Mouse (Mus musculus): Measurements from ENCODE around the gene Cep162. TPM values are rescaled to one million over a fixed set of nuclear protein-coding genes. Genes with fewer than 3 reads are reported as not detected.

Cep162 gene
- polyA plus RNA-seq (2014; fragmentation: Nextera tagmentation; extraction: Ambion mirVana) = 14.0 and 17.5 TPM in 2 replicates

DNA sequence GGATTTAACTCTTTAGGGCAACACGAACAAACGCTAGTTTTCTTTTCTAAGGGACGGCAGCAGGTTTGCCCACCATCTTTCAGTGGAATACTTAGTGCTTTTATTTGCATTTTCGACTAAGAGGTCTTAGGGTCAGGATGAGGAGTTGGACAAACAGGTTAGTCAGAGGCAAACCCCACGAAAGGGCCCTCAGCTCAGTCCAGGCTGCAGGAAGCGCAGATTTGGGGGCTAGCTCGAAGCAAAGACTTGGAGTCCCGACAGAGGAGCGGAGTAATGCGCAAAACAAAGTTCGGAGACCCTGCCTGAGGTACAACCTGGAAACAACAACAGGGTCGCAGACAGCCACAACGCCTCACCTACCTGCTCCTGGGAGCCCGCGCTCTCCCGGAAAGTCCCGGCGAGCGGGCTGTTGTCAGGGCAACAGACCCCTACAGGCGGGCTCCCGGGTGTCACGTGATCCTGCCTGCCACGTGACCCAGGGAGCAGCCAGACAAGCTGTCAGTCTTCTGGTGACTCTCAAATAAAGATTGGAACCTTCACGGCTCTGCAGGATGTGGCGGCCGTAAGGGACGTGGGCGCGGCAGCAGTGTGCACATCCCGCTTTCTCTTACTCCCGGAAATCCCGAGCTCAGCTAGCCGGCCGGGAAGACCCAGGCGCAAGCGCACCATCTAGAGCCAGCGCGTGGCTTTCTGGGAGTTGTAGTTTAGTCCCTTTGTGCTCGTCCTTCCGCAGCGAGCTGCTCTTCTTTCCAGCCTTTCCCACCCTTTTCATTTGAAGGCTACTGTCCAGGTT lies at the start of gene Cep162:
TSS of gene Cep162 (minus strand) at position 634 of the 793 bp plus-strand sequence.
- no peaks in the 10 kb centered on the region for H3K9me3 ChIP-seq (ENCODE audit: control insufficient read depth, low read length)
- H3K4me3 ChIP-seq (ENCODE audit: low read depth, low read length) = peak within 1 kb of the TSS; percentile 55
- no peaks in the 10 kb centered on the region for H3K36me3 ChIP-seq (ENCODE audit: control insufficient read depth, insufficient read depth, low read length)
- ATAC-seq (replicated peaks; ENCODE audit: low FRiP score) (peak; percentile 98), DNase-seq (ENCODE audit: low spot score) (peak; percentile 90)
- peak within 1 kb of the TSS; percentile 62 for H3K4me2 ChIP-seq (ENCODE audit: low read depth, low read length, severe bottlenecking)
- H3K9ac ChIP-seq (ENCODE audit: low read length) = peak within 1 kb of the TSS; percentile 65
- peak within 1 kb of the TSS; percentile 87 for H3K27ac ChIP-seq (ENCODE audit: low read depth, low read length)
- 0 out of 2 replicates have a peak, but pooled peaks cover 2% of the 10 kb centered on the region for H3K4me1 ChIP-seq (replicated peaks; ENCODE audit: control insufficient read depth, insufficient read depth, low read length)
- no peaks in the 10 kb centered on the region for H3K27me3 ChIP-seq (ENCODE audit: control insufficient read depth, insufficient read depth, low read length)
- WGBS = 1% methylated on average over 41 of the region's 41 CpGs

GRCm38 (mm10) chr9:87303196-87303595 lies 47.9 kb upstream of the Cep162 start:
- Histone ChIP-seq H3K9ac (ENCODE audit: low read length) (no peak overlapping the region), H3K9me3 (ENCODE audit: control insufficient read depth, low read length) (no peaks in the 10 kb centered on the region), H3K27me3 (ENCODE audit: control insufficient read depth, insufficient read depth, low read length) (no peaks in the 10 kb centered on the region), H3K36me3 (ENCODE audit: control insufficient read depth, insufficient read depth, low read length) (no peaks in the 10 kb centered on the region), H3K27ac (ENCODE audit: low read depth, low read length) (no peak overlapping the region), H3K4me3 (ENCODE audit: low read depth, low read length) (no peak overlapping the region), H3K4me2 (ENCODE audit: low read depth, low read length, severe bottlenecking) (no peak overlapping the region), H3K4me1 (replicated peaks; ENCODE audit: control insufficient read depth, insufficient read depth, low read length) (no peaks in the 10 kb centered on the region)
- DNase-seq (ENCODE audit: low spot score) (no peak), ATAC-seq (replicated peaks; ENCODE audit: low FRiP score) (no peak)

GRCm38 (mm10) chr9:87298900-87299299 lies 43.6 kb upstream of the Cep162 start:
- H3K4me3 ChIP-seq (ENCODE audit: low read depth, low read length) = no peak overlapping the region
- DNase-seq (ENCODE audit: low spot score) = no peak
- H3K27ac ChIP-seq (ENCODE audit: low read depth, low read length) = no peak overlapping the region
- no peak for ATAC-seq (replicated peaks; ENCODE audit: low FRiP score)
- H3K9me3 ChIP-seq (ENCODE audit: control insufficient read depth, low read length) = no peaks in the 10 kb centered on the region
- no peaks in the 10 kb centered on the region for H3K27me3 ChIP-seq (ENCODE audit: control insufficient read depth, insufficient read depth, low read length)
- H3K9ac ChIP-seq (ENCODE audit: low read length) = no peak overlapping the region
- no peaks in the 10 kb centered on the region for H3K4me1 ChIP-seq (replicated peaks; ENCODE audit: control insufficient read depth, insufficient read depth, low read length)
- 73% methylated on average over 12 of the region's 12 CpGs for WGBS
- H3K4me2 ChIP-seq (ENCODE audit: low read depth, low read length, severe bottlenecking) = no peak overlapping the region
- H3K36me3 ChIP-seq (ENCODE audit: control insufficient read depth, insufficient read depth, low read length) = no peaks in the 10 kb centered on the region

- no peak for DNase-seq (ENCODE audit: low spot score)
- WGBS = 80% methylated on average over 1 of the region's 1 CpGs
- no peak overlapping the region for H3K4me2 ChIP-seq (ENCODE audit: low read depth, low read length, severe bottlenecking)
- no peak for ATAC-seq (replicated peaks; ENCODE audit: low FRiP score)
- H3K36me3 ChIP-seq (ENCODE audit: control insufficient read depth, insufficient read depth, low read length) = no peaks in the 10 kb centered on the region
- no peak overlapping the region for H3K9ac ChIP-seq (ENCODE audit: low read length)
- no peaks in the 10 kb centered on the region for H3K9me3 ChIP-seq (ENCODE audit: control insufficient read depth, low read length)
- no peaks in the 10 kb centered on the region for H3K4me1 ChIP-seq (replicated peaks; ENCODE audit: control insufficient read depth, insufficient read depth, low read length)
- no peak overlapping the region for H3K27ac ChIP-seq (ENCODE audit: low read depth, low read length)
- H3K27me3 ChIP-seq (ENCODE audit: control insufficient read depth, insufficient read depth, low read length) = no peaks in the 10 kb centered on the region
- no peak overlapping the region for H3K4me3 ChIP-seq (ENCODE audit: low read depth, low read length)
Measured at GRCm38 (mm10) chr9:87297522-87297921, 42.2 kb upstream of the Cep162 start.

GRCm38 (mm10) chr9:87255696-87256030 lies 327 bp upstream of the Cep162 start:
- peak; percentile 67 for ATAC-seq (replicated peaks; ENCODE audit: low FRiP score)
- WGBS = 16% methylated on average over 6 of the region's 6 CpGs

GRCm38 (mm10) chr9:87248118-87248517 lies 7.2 kb downstream of the Cep162 start:
- WGBS = 67% methylated on average over 3 of the region's 3 CpGs
- H3K4me3 ChIP-seq (ENCODE audit: low read depth, low read length) = no peak overlapping the region
- ATAC-seq (replicated peaks; ENCODE audit: low FRiP score) (no peak), DNase-seq (ENCODE audit: low spot score) (no peak)
- no peak overlapping the region for H3K4me2 ChIP-seq (ENCODE audit: low read depth, low read length, severe bottlenecking)
- H3K9ac ChIP-seq (ENCODE audit: low read length) = no peak overlapping the region
- H3K4me1 ChIP-seq (replicated peaks; ENCODE audit: control insufficient read depth, insufficient read depth, low read length) = no peaks in the 10 kb centered on the region
- no peaks in the 10 kb centered on the region for H3K9me3 ChIP-seq (ENCODE audit: control insufficient read depth, low read length)
- no peaks in the 10 kb centered on the region for H3K36me3 ChIP-seq (ENCODE audit: control insufficient read depth, insufficient read depth, low read length)
- no peak overlapping the region for H3K27ac ChIP-seq (ENCODE audit: low read depth, low read length)
- no peaks in the 10 kb centered on the region for H3K27me3 ChIP-seq (ENCODE audit: control insufficient read depth, insufficient read depth, low read length)

More at GRCm38 (mm10) chr9:87255696-87256030, 327 bp upstream of the Cep162 start:
- no peaks in the 10 kb centered on the region for H3K9me3 ChIP-seq (ENCODE audit: control insufficient read depth, low read length)
- H3K27me3 ChIP-seq (ENCODE audit: control insufficient read depth, insufficient read depth, low read length) = no peaks in the 10 kb centered on the region
- H3K27ac ChIP-seq (ENCODE audit: low read depth, low read length) = peak overlapping the region; percentile 87; the same call in 1 of the 2 replicates
- 0 out of 2 replicates have a peak, but pooled peaks cover 2% of the 10 kb centered on the region for H3K4me1 ChIP-seq (replicated peaks; ENCODE audit: control insufficient read depth, insufficient read depth, low read length)
- DNase-seq (ENCODE audit: low spot score) = no peak
- H3K4me2 ChIP-seq (ENCODE audit: low read depth, low read length, severe bottlenecking) = peak overlapping the region; percentile 62
- H3K36me3 ChIP-seq (ENCODE audit: control insufficient read depth, insufficient read depth, low read length) = no peaks in the 10 kb centered on the region
- peak overlapping the region; percentile 65 for H3K9ac ChIP-seq (ENCODE audit: low read length)
- H3K4me3 ChIP-seq (ENCODE audit: low read depth, low read length) = peak overlapping the region; percentile 55

- Histone ChIP-seq H3K4me3 (ENCODE audit: low read depth, low read length) (no peak overlapping the region), H3K27ac (ENCODE audit: low read depth, low read length) (no peak overlapping the region), H3K9me3 (ENCODE audit: control insufficient read depth, low read length) (no peaks in the 10 kb centered on the region), H3K4me1 (replicated peaks; ENCODE audit: control insufficient read depth, insufficient read depth, low read length) (no peaks in the 10 kb centered on the region), H3K27me3 (ENCODE audit: control insufficient read depth, insufficient read depth, low read length) (no peaks in the 10 kb centered on the region), H3K36me3 (ENCODE audit: control insufficient read depth, insufficient read depth, low read length) (no peaks in the 10 kb centered on the region), H3K4me2 (ENCODE audit: low read depth, low read length, severe bottlenecking) (no peak overlapping the region), H3K9ac (ENCODE audit: low read length) (no peak overlapping the region)
- DNase-seq (ENCODE audit: low spot score) = no peak
- 79% methylated on average over 1 of the region's 1 CpGs for WGBS
- ATAC-seq (replicated peaks; ENCODE audit: low FRiP score) = no peak
Measured at GRCm38 (mm10) chr9:87247678-87248077, 7.7 kb downstream of the Cep162 start.

DNA sequence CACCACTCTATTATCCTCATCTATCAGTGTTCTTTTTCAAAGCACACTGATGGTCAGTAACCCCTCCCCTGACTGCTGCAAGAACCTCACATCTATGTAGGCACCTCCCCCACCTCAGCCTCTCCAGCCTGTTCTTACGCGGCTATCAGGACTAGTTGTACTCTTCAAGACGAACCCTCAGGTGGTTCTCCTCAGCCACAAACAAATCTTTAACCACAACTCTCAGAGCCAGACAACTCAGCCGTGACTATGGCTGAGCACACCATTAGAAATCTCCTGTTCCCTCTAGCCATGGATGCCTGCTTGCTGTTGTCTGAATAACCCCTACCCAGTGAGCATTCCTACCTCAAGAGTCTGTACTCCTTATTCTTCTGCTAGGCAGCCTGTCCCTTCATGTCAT lies 42.1 kb downstream of the Cep162 start:
- no peak overlapping the region for H3K27ac ChIP-seq (ENCODE audit: low read depth, low read length)
- peaks cover 4% of the 10 kb centered on the region; the same call in 1 of the 2 replicates for H3K36me3 ChIP-seq (ENCODE audit: control insufficient read depth, insufficient read depth, low read length)
- no peak overlapping the region for H3K4me3 ChIP-seq (ENCODE audit: low read depth, low read length)
- H3K9me3 ChIP-seq (ENCODE audit: control insufficient read depth, low read length) = no peaks in the 10 kb centered on the region
- H3K4me1 ChIP-seq (replicated peaks; ENCODE audit: control insufficient read depth, insufficient read depth, low read length) = no peaks in the 10 kb centered on the region
- H3K9ac ChIP-seq (ENCODE audit: low read length) = no peak overlapping the region
- no peaks in the 10 kb centered on the region for H3K27me3 ChIP-seq (ENCODE audit: control insufficient read depth, insufficient read depth, low read length)
- DNase-seq (ENCODE audit: low spot score) (no peak), ATAC-seq (replicated peaks; ENCODE audit: low FRiP score) (no peak)
- H3K4me2 ChIP-seq (ENCODE audit: low read depth, low read length, severe bottlenecking) = no peak overlapping the region
- 93% methylated on average over 4 of the region's 4 CpGs for WGBS

- Histone ChIP-seq H3K9ac (ENCODE audit: low read length) (no peak overlapping the region), H3K27ac (ENCODE audit: low read depth, low read length) (no peak overlapping the region), H3K4me2 (ENCODE audit: low read depth, low read length, severe bottlenecking) (no peak overlapping the region), H3K9me3 (ENCODE audit: control insufficient read depth, low read length) (no peaks in the 10 kb centered on the region), H3K36me3 (ENCODE audit: control insufficient read depth, insufficient read depth, low read length) (peaks cover 4% of the 10 kb centered on the region; the same call in 1 of the 2 replicates), H3K27me3 (ENCODE audit: control insufficient read depth, insufficient read depth, low read length) (no peaks in the 10 kb centered on the region), H3K4me1 (replicated peaks; ENCODE audit: control insufficient read depth, insufficient read depth, low read length) (no peaks in the 10 kb centered on the region), H3K4me3 (ENCODE audit: low read depth, low read length) (no peak overlapping the region)
- no peak for DNase-seq (ENCODE audit: low spot score)
- no peak for ATAC-seq (replicated peaks; ENCODE audit: low FRiP score)
- 93% methylated on average over 9 of the region's 9 CpGs for WGBS
Measured at GRCm38 (mm10) chr9:87210830-87211339, 44.5 kb downstream of the Cep162 start.

Measured in forebrain, embryonic 11.5 days (tissue).